Mouse (Mus musculus): ENCODE results near the gene Fas.

GRCm38 (mm10) chr19:34369551-34369950 lies 79.1 kb downstream of the Fas start:
- TF ChIP-seq EP300 (IDR thresholded peaks at IDR 0.05; ENCODE audit: low read depth) (no peak), CTCF (IDR thresholded peaks at IDR 0.05; ENCODE audit: low read depth) (no peak)

Data from heart, postnatal 0 days (tissue).